Mouse (Mus musculus) CH12.LX (cell line): ENCODE measurements at regions not wholly inside any gene's neighbourhood (a gene's known extent, or its start where the extent isn't known, plus 50 kb on each side); places are given as distances from the start of the nearest gene placed in this dataset.

Source experiments
- DNase-seq: peaks from one replicate; pipeline ENCODE4 v3.0.0-alpha.2; 2013; ENCODE audit errors: extremely low read depth
- H3K27ac ChIP-seq: 2 replicates; pipeline ENCODE4 v1.5.1; 2012; ENCODE audit warnings: low read depth, mild to moderate bottlenecking, control low read depth, moderate library complexity; ENCODE audit not compliant: insufficient read depth
- H3K27me3 ChIP-seq: replicated peaks from 2 replicates; pipeline ENCODE3; 2012; ENCODE audit warnings: inconsistent platforms
- H3K36me3 ChIP-seq, 2 experiments: replicated peaks in 1 of 2; 2 replicates each; pipeline versions ENCODE3 to v1.6.1; 2012; ENCODE audit warnings: inconsistent platforms in 1 of 2, low read length in 1 of 2, mild to moderate bottlenecking in 1 of 2, mixed read lengths in 1 of 2, moderate library complexity in 1 of 2; ENCODE audit not compliant: control insufficient read depth in 1 of 2, insufficient read depth in 1 of 2
- H3K4me1 ChIP-seq, 2 experiments: 2 replicates each; pipeline ENCODE4 v1.6.1; 2012; ENCODE audit warnings: inconsistent platforms in 1 of 2, moderate library complexity in 1 of 2; ENCODE audit not compliant: insufficient read depth in 2 of 2, control insufficient read depth in 1 of 2
- H3K4me2 ChIP-seq: 2 replicates; pipeline ENCODE4 v1.6.1; 2012; ENCODE audit warnings: low read depth, mild to moderate bottlenecking, control low read depth; ENCODE audit not compliant: poor library complexity, insufficient read depth, severe bottlenecking
- H3K4me3 ChIP-seq, 3 experiments: fragments of 150-350 bp in 1 of 3; sonication (generic) in 1 of 3; replicated peaks in 1 of 3; 2 replicates each; pipeline versions ENCODE3 to v1.5.1; 2011 to 2012; ENCODE audit warnings: low read depth in 2 of 3, low read length in 2 of 3, mild to moderate bottlenecking in 2 of 3, moderate library complexity in 2 of 3, control low read depth in 1 of 3, improper control_type of control experiment in 1 of 3, inconsistent platforms in 1 of 3, mixed read lengths in 1 of 3; ENCODE audit not compliant: poor library complexity in 1 of 3
- H3K79me2 ChIP-seq: replicated peaks from 2 replicates; pipeline ENCODE4 v1.6.1; 2012; ENCODE audit warnings: mild to moderate bottlenecking, moderate library complexity; ENCODE audit not compliant: control insufficient read depth, poor library complexity, insufficient read depth, severe bottlenecking; ENCODE audit errors: extremely low read depth
- H3K9ac ChIP-seq: 2 replicates; pipeline ENCODE4 v1.6.1; 2012; ENCODE audit warnings: low read depth, mild to moderate bottlenecking, control low read depth, moderate library complexity; ENCODE audit not compliant: insufficient read depth
- H3K9me3 ChIP-seq: replicated peaks from 2 replicates; pipeline ENCODE3; 2012; ENCODE audit warnings: low read length, inconsistent platforms, mixed read lengths
- CHD1 ChIP-seq: IDR thresholded peaks from 2 replicates; pipeline ENCODE4 v1.6.1; 2012; ENCODE audit warnings: low read depth, low read length, improper control_type of control experiment, inconsistent platforms
- CHD2 ChIP-seq: IDR thresholded peaks from 2 replicates; pipeline ENCODE4 v1.6.1; 2011; ENCODE audit warnings: low read length, improper control_type of control experiment
- E2F4 ChIP-seq: IDR thresholded peaks from 2 replicates; pipeline ENCODE4 v1.6.1; 2011; ENCODE audit warnings: low read depth, low read length, improper control_type of control experiment; ENCODE audit not compliant: insufficient replicate concordance
- ETS1 ChIP-seq: conservative IDR thresholded peaks from 2 replicates; pipeline ENCODE4 v1.6.1; 2012; ENCODE audit warnings: low read depth, mild to moderate bottlenecking, inconsistent platforms, low read length, improper control_type of control experiment, moderate library complexity
- HCFC1 ChIP-seq: IDR thresholded peaks from 2 replicates; pipeline ENCODE4 v1.6.1; 2012; ENCODE audit warnings: low read depth, mild to moderate bottlenecking, inconsistent platforms, low read length, improper control_type of control experiment
- IRF4 ChIP-seq: IDR thresholded peaks from 2 replicates; pipeline ENCODE4 v1.6.1; 2014; ENCODE audit warnings: low read depth, mild to moderate bottlenecking, inconsistent platforms, low read length, improper control_type of control experiment
- JUND ChIP-seq: conservative IDR thresholded peaks from 2 replicates; pipeline ENCODE4 v1.6.1; 2011; ENCODE audit warnings: low read depth, low read length, improper control_type of control experiment
- MAFK ChIP-seq: IDR thresholded peaks from 2 replicates; pipeline ENCODE4 v1.6.1; 2011; ENCODE audit warnings: low read length, improper control_type of control experiment; ENCODE audit not compliant: insufficient replicate concordance
- MAZ ChIP-seq: IDR thresholded peaks from 2 replicates; pipeline ENCODE4 v1.6.1; 2012; ENCODE audit warnings: low read depth, mild to moderate bottlenecking, inconsistent platforms, low read length, improper control_type of control experiment, moderate library complexity
- MEF2A ChIP-seq: IDR thresholded peaks from 2 replicates; pipeline ENCODE4 v1.6.1; 2014; ENCODE audit warnings: low read depth, mild to moderate bottlenecking, inconsistent platforms, low read length, improper control_type of control experiment, borderline replicate concordance
- MYC ChIP-seq: IDR thresholded peaks from 2 replicates; pipeline ENCODE4 v1.6.1; 2011; ENCODE audit warnings: low read depth, mild to moderate bottlenecking, improper control_type of control experiment, low read length
- NRF1 ChIP-seq: IDR thresholded peaks from 2 replicates; pipeline ENCODE4 v1.6.1; 2014; ENCODE audit warnings: low read depth, mild to moderate bottlenecking, inconsistent platforms, low read length, improper control_type of control experiment, moderate library complexity
- POLR2AphosphoS2 ChIP-seq: IDR thresholded peaks from 2 replicates; pipeline ENCODE4 v1.6.1; 2011; ENCODE audit warnings: low read depth, low read length, improper control_type of control experiment
- RCOR1 ChIP-seq: conservative IDR thresholded peaks from 2 replicates; pipeline ENCODE4 v1.6.1; 2012; ENCODE audit warnings: low read depth, mild to moderate bottlenecking, inconsistent platforms, low read length, improper control_type of control experiment
- SIN3A ChIP-seq: IDR thresholded peaks from 2 replicates; pipeline ENCODE4 v1.6.1; 2012; ENCODE audit warnings: low read length, improper control_type of control experiment, inconsistent platforms
- SMC3 ChIP-seq: IDR thresholded peaks from 2 replicates; pipeline ENCODE4 v1.6.1; 2011; ENCODE audit warnings: low read depth, low read length, improper control_type of control experiment
- TBP ChIP-seq: conservative IDR thresholded peaks from 2 replicates; pipeline ENCODE4 v1.6.1; 2011; ENCODE audit warnings: low read depth, low read length, improper control_type of control experiment
- UBTF ChIP-seq: IDR thresholded peaks from 2 replicates; pipeline ENCODE4 v1.6.1; 2012; ENCODE audit warnings: low read depth, mild to moderate bottlenecking, inconsistent platforms, low read length, improper control_type of control experiment, moderate library complexity
- ZKSCAN1 ChIP-seq: IDR thresholded peaks from 2 replicates; pipeline ENCODE4 v1.6.1; 2012; ENCODE audit warnings: low read depth, inconsistent platforms, low read length, improper control_type of control experiment, borderline replicate concordance
- dilution Hi-C: fragments of 300-500 bp; cut with MboI; formaldehyde crosslinking; loops from 2 replicates; pipeline ENCODE4 v1.14.3; 2020; ENCODE audit warnings: low sequenced_read_pairs; ENCODE audit not compliant: extremely low pct_unique_long_range_greater_than_20kb, extremely low pct_ligation_motif_present
- in situ Hi-C: fragments of 300-500 bp; cut with MboI; formaldehyde crosslinking; loops from 3 replicates; pipeline ENCODE4 v1.14.3; 2019; ENCODE audit warnings: low sequenced_read_pairs, low pct_ligation_motif_present, low pct_unique_long_range_greater_than_20kb, mixed read lengths

DNA sequence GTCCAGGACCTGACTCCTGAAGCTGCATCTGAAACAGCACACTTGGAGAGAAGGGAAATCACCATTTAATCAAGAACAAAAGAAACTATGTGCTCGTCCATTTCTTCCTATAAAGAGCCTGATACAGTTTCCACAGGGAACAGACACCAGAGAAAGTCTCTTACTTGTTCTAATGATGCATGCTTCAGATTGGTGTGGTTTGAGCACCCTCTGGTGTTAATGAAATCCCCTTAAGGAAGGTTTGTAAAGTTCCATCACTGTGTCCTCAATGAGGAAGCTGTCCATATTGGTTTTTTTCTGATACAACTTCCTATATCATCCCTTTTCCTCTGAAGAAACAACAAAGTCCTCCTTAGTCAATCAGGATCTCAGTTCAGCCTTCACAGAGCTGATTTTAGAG is 591.2 kb downstream of the Adam6a start:
- H3K79me2 ChIP-seq, result no peaks in the 10 kb centered on the region
- in situ Hi-C loops, result no loop called here
- dilution Hi-C loops, result no loop called here
- H3K27me3 ChIP-seq, result no peaks in the 10 kb centered on the region
- no peak for TF ChIP-seq ETS1
- no peak overlapping the region for H3K4me3 ChIP-seq
- no peak overlapping the region for H3K4me2 ChIP-seq
- no peaks in the 10 kb centered on the region for H3K36me3 ChIP-seq
- no peak overlapping the region for H3K9ac ChIP-seq
- DNase-seq, result no peak
- H3K4me1 ChIP-seq, result no peaks in the 10 kb centered on the region
- no peaks in the 10 kb centered on the region for H3K9me3 ChIP-seq
- H3K27ac ChIP-seq, result no peak overlapping the region

- H3K4me1 ChIP-seq, result no peaks in the 10 kb centered on the region
- no peak for TF ChIP-seq UBTF
- no peak for TF ChIP-seq POLR2AphosphoS2
- TF ChIP-seq E2F4, result no peak
- TF ChIP-seq SMC3, result no peak
- no peak for TF ChIP-seq ZKSCAN1
- no peak for TF ChIP-seq NRF1
- TF ChIP-seq IRF4, result no peak
- no peak for TF ChIP-seq RCOR1
- no peak for TF ChIP-seq CHD1
- no peak for TF ChIP-seq TBP
- TF ChIP-seq MYC, result no peak
- TF ChIP-seq ETS1, result no peak
- no peak for TF ChIP-seq MEF2A
- no peak for TF ChIP-seq HCFC1
- DNase-seq, result no peak
- H3K4me3 ChIP-seq, result no peak overlapping the region
- H3K9me3 ChIP-seq, result no peaks in the 10 kb centered on the region
- dilution Hi-C loops (no loop called here), in situ Hi-C loops (no loop called here)
- H3K36me3 ChIP-seq, result no peaks in the 10 kb centered on the region
- H3K27me3 ChIP-seq, result no peaks in the 10 kb centered on the region
- H3K79me2 ChIP-seq, result no peaks in the 10 kb centered on the region
- no peak overlapping the region for H3K27ac ChIP-seq
- H3K4me2 ChIP-seq, result no peak overlapping the region
- no peak overlapping the region for H3K9ac ChIP-seq
Measured at GRCm38 (mm10) chr12:114148779-114149178, 605.1 kb downstream of the Adam6a start.

DNA sequence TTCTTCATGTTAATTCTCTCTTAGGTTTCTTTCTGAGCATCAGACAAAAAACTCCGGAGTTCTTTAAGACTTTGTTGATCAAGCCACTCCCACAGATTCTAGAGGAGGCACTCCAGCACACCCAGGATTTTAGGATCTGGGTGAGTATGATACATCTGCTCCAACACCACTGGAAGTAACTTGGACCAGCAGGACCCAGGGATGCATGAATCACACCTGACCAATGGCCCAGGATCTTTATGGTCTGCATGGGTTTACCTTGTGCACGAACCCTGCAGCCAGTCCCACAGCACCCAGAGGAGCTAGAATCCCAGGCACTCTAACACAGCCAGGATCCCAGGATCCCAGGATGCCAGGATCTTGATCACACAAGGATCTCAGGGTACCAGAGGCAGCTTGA is 628.6 kb downstream of the Adam6a start:
- Histone ChIP-seq H3K4me3 (no peak overlapping the region), H3K9me3 (no peaks in the 10 kb centered on the region), H3K36me3 (no peaks in the 10 kb centered on the region), H3K79me2 (no peaks in the 10 kb centered on the region), H3K4me2 (no peak overlapping the region), H3K27ac (no peak overlapping the region), H3K27me3 (no peaks in the 10 kb centered on the region), H3K9ac (no peak overlapping the region), H3K4me1 (no peaks in the 10 kb centered on the region)
- DNase-seq, result no peak
- dilution Hi-C loops (no loop called here), in situ Hi-C loops (no loop called here)
- TF ChIP-seq MAFK, result no peak
- no peak for TF ChIP-seq MAZ
- no peak for TF ChIP-seq JUND
- no peak for TF ChIP-seq CHD2
- TF ChIP-seq TBP, result no peak
- no peak for TF ChIP-seq SMC3
- no peak for TF ChIP-seq SIN3A
